Mouse (Mus musculus) induced T-regulatory cell, adult 2 months (primary cell): ENCODE results near the gene Plau.

ENCODE experiments used
- DNase-seq: peaks from one replicate; pipeline ENCODE4 v3.0.0-alpha.2; 2012; ENCODE audit warnings: low read depth

Gene Plau

GRCm38 (mm10) chr14:20806116-20806840 is 30.2 kb upstream of the Plau start:
- DNase-seq = no peak

GRCm38 (mm10) chr14:20809349-20809748 is 27.1 kb upstream of the Plau start:
- DNase-seq = no peak

GRCm38 (mm10) chr14:20809820-20810219 is 26.6 kb upstream of the Plau start:
- no peak for DNase-seq

- no peak for DNase-seq
Observed at GRCm38 (mm10) chr14:20811236-20811635, 25.2 kb upstream of the Plau start.

GRCm38 (mm10) chr14:20811779-20812406 is 24.6 kb upstream of the Plau start:
- DNase-seq = no peak

- DNase-seq = no peak
Observed at GRCm38 (mm10) chr14:20815448-20815847, 21.0 kb upstream of the Plau start.

GRCm38 (mm10) chr14:20824517-20824916 is 11.9 kb upstream of the Plau start:
- DNase-seq = no peak

GRCm38 (mm10) chr14:20825516-20825915 is 10.9 kb upstream of the Plau start:
- DNase-seq = no peak

GRCm38 (mm10) chr14:20827061-20827460 is 9.4 kb upstream of the Plau start:
- DNase-seq = no peak

GRCm38 (mm10) chr14:20827491-20827890 is 9.0 kb upstream of the Plau start:
- no peak for DNase-seq

GRCm38 (mm10) chr14:20828524-20828923 is 7.9 kb upstream of the Plau start:
- DNase-seq = no peak

GRCm38 (mm10) chr14:20829523-20830366 is 6.7 kb upstream of the Plau start:
- DNase-seq = no peak

- DNase-seq = no peak
Observed at GRCm38 (mm10) chr14:20831141-20831910, 5.1 kb upstream of the Plau start.

- DNase-seq = no peak
Observed at GRCm38 (mm10) chr14:20831915-20832314, 4.5 kb upstream of the Plau start.

- no peak for DNase-seq
Observed at GRCm38 (mm10) chr14:20833525-20833924, 2.9 kb upstream of the Plau start.

GRCm38 (mm10) chr14:20834136-20834535 is 2.3 kb upstream of the Plau start:
- DNase-seq = no peak

GRCm38 (mm10) chr14:20836905-20837376 is 481 bp downstream of the Plau start:
- DNase-seq = peak; percentile 21

- no peak for DNase-seq
Observed at GRCm38 (mm10) chr14:20837681-20838080, 1.2 kb downstream of the Plau start.

- DNase-seq = no peak
Observed at GRCm38 (mm10) chr14:20841526-20841925, 5.1 kb downstream of the Plau start.

- no peak for DNase-seq
Observed at GRCm38 (mm10) chr14:20842629-20843028, 6.2 kb downstream of the Plau start.

GRCm38 (mm10) chr14:20844126-20844525 is 7.7 kb downstream of the Plau start:
- DNase-seq = no peak
